Mouse (Mus musculus) olfactory bulb, adult 2 months (tissue): Measurements from ENCODE around the gene Ddx50. TPM values are rescaled to one million over a fixed set of nuclear protein-coding genes. Genes with fewer than 3 reads are reported as not detected.
"Not testable (repeated sequence)": the region's sequence is repeated elsewhere in the genome, so short reads cannot be mapped to it uniquely, and the experiment has no call there.

Source experiments
- H3K27ac ChIP-seq: fragments of 200-500 bp; 2 replicates; pipeline ENCODE4 v1.5.1; 2012; ENCODE audit warnings: low read depth, low read length; ENCODE audit not compliant: insufficient read depth
- H3K4me1 ChIP-seq: fragments of 200-500 bp; 2 replicates; pipeline ENCODE4 v1.6.1; 2012; ENCODE audit warnings: low read length; ENCODE audit not compliant: control insufficient read depth, insufficient read depth
- H3K4me3 ChIP-seq: fragments of 200-500 bp; 2 replicates; pipeline ENCODE4 v1.5.1; 2012; ENCODE audit warnings: mild to moderate bottlenecking, low read depth, low read length, moderate library complexity; ENCODE audit not compliant: insufficient read depth
- CTCF ChIP-seq: fragments of 200-500 bp; IDR thresholded peaks from 2 replicates; pipeline ENCODE4 v1.5.1; 2012; ENCODE audit warnings: low read depth, mild to moderate bottlenecking, low read length, moderate library complexity; ENCODE audit not compliant: insufficient read depth
- POLR2A ChIP-seq: fragments of 200-500 bp; IDR thresholded peaks from 2 replicates; pipeline ENCODE4 v1.6.1; 2012; ENCODE audit warnings: mild to moderate bottlenecking, low read depth, low read length, moderate library complexity; ENCODE audit not compliant: insufficient read depth
- WGBS: fragments of 180-500 bp; shearing (Covaris S2); methylation state at CpG from one replicate; pipeline ENCODE4 v1.1.7; 2018; 5-methylcytosine and 5-hydroxymethylcytosine counted together
- polyA plus RNA-seq: library from polyadenylated mRNA; stranded (reverse); fragments of >200 nt; gene quantifications from 2 replicates; pipeline ENCODE4 v1.2.4, GENCODE M21; 2012; ENCODE audit warnings: low replicate concordance; ENCODE audit not compliant: missing spikeins, insufficient read depth, insufficient read length

Gene Ddx50
- polyA plus RNA-seq, 1 experiment = 321 TPM

GRCm38 (mm10) chr10:62583245-62583644 is 67.8 kb downstream of the Ddx50 start:
- Histone ChIP-seq H3K27ac (no peak overlapping the region), H3K4me1 (no peaks in the 10 kb centered on the region), H3K4me3 (no peak overlapping the region)
- TF ChIP-seq POLR2A = no peak
- no peak for TF ChIP-seq CTCF
- 98% methylated on average over 1 of the region's 1 CpGs for WGBS

GRCm38 (mm10) chr10:62582701-62583100 is 68.3 kb downstream of the Ddx50 start:
- TF ChIP-seq POLR2A (no peak), CTCF (no peak)
- no peak overlapping the region for H3K27ac ChIP-seq
- H3K4me3 ChIP-seq = no peak overlapping the region
- 77% methylated on average over 7 of the region's 7 CpGs for WGBS
- no peaks in the 10 kb centered on the region for H3K4me1 ChIP-seq

- 88% methylated on average over 17 of the region's 17 CpGs for WGBS
- Histone ChIP-seq H3K27ac (no peak overlapping the region), H3K4me1 (no peaks in the 10 kb centered on the region), H3K4me3 (no peak overlapping the region)
- TF ChIP-seq CTCF (no peak), POLR2A (no peak)
Observed at GRCm38 (mm10) chr10:62582263-62582662, 68.8 kb downstream of the Ddx50 start.

GRCm38 (mm10) chr10:62579129-62579528 is 71.9 kb downstream of the Ddx50 start:
- H3K4me3 ChIP-seq, H3K4me1 ChIP-seq, H3K27ac ChIP-seq: not testable (repeated sequence)
- 65% methylated on average over 12 of the region's 13 CpGs for WGBS

GRCm38 (mm10) chr10:62578338-62579100 is 72.5 kb downstream of the Ddx50 start, which contains the start of gene Kif1bp:
Kif1bp (minus strand) TSS chr10:62578457.
- no peak for TF ChIP-seq CTCF
- TF ChIP-seq POLR2A = peak; percentile 94
- WGBS = 3% methylated on average over 33 of the region's 33 CpGs

GRCm38 (mm10) chr10:62577673-62578337 is 73.2 kb downstream of the Ddx50 start:
- WGBS = under 1% methylated on average over 54 of the region's 54 CpGs
- TF ChIP-seq POLR2A = no peak
- H3K27ac ChIP-seq = peak overlapping the region; percentile 53
- H3K4me3 ChIP-seq = peak overlapping the region; percentile 86
- peaks cover 4% of the 10 kb centered on the region; the same call in 1 of the 2 replicates for H3K4me1 ChIP-seq

More at GRCm38 (mm10) chr10:62578338-62579100, 72.5 kb downstream of the Ddx50 start, which contains the start of gene Kif1bp:
- Histone ChIP-seq H3K27ac (peak within 1 kb of the TSS; percentile 53), H3K4me1 (peaks cover 4% of the 10 kb centered on the region; the same call in 1 of the 2 replicates), H3K4me3 (peak within 1 kb of the TSS; percentile 86)

- Histone ChIP-seq H3K4me1 (peaks cover 4% of the 10 kb centered on the region; the same call in 1 of the 2 replicates), H3K4me3 (no peak overlapping the region), H3K27ac (no peak overlapping the region)
- 85% methylated on average over 13 of the region's 13 CpGs for WGBS
- TF ChIP-seq CTCF = no peak
- TF ChIP-seq POLR2A = no peak
Observed at GRCm38 (mm10) chr10:62575001-62575400, 76.0 kb downstream of the Ddx50 start.

GRCm38 (mm10) chr10:62570126-62570871 is 80.7 kb downstream of the Ddx50 start:
- WGBS = 95% methylated on average over 7 of the region's 7 CpGs
- Histone ChIP-seq H3K4me3 (no peak overlapping the region), H3K4me1 (no peaks in the 10 kb centered on the region), H3K27ac (no peak overlapping the region)
- no peak for TF ChIP-seq POLR2A

GRCm38 (mm10) chr10:62568861-62569260 is 82.2 kb downstream of the Ddx50 start:
- no peak for TF ChIP-seq CTCF
- no peak for TF ChIP-seq POLR2A
- Histone ChIP-seq H3K27ac (no peak overlapping the region), H3K4me1 (no peaks in the 10 kb centered on the region), H3K4me3 (no peak overlapping the region)
- WGBS = 91% methylated on average over 4 of the region's 4 CpGs

Other genes starting within 250 kb of the Ddx50 start
- not detected in 2 replicates for gene Hkdc1, start 228.7 kb downstream of the Ddx50 start, polyA plus RNA-seq
- not detected in 2 replicates for gene 4930507D05Rik, start 201.7 kb downstream of the Ddx50 start, polyA plus RNA-seq
- not detected in 2 replicates for gene Supv3l1, start 201.5 kb downstream of the Ddx50 start, polyA plus RNA-seq
- gene Vps26a, start 164.4 kb downstream of the Ddx50 start, polyA plus RNA-seq = not detected in 2 replicates
- not detected in 2 replicates for gene Srgn, start 123.8 kb downstream of the Ddx50 start, polyA plus RNA-seq
- not detected in 2 replicates for gene Kif1bp, start 72.8 kb downstream of the Ddx50 start, polyA plus RNA-seq
- gene Ddx21, start 48.9 kb downstream of the Ddx50 start, polyA plus RNA-seq = not detected in 2 replicates
- not detected in 2 replicates for gene Stox1, start 74.9 kb upstream of the Ddx50 start, polyA plus RNA-seq
- 78.8 TPM in 1 of 2 replicates, not detected in the other for gene Ccar1, start 141.1 kb upstream of the Ddx50 start, polyA plus RNA-seq